Mouse (Mus musculus): Measurements from ENCODE around the gene Tmcc3. TPM values are rescaled to one million over a fixed set of nuclear protein-coding genes. Genes with fewer than 3 reads are reported as not detected.

Gene Tmcc3
- polyA plus RNA-seq, 1 experiment from 2014 or later = 7.8 TPM

- peak overlapping the region; percentile 63; the same call in 1 of the 2 replicates for H3K27ac ChIP-seq
- peaks cover 20% of the 10 kb centered on the region for H3K4me1 ChIP-seq
- peak overlapping the region; percentile 60 for H3K4me2 ChIP-seq
- 0 out of 2 replicates have a peak, but pooled peaks cover 4% of the 10 kb centered on the region for H3K27me3 ChIP-seq
- H3K36me3 ChIP-seq = no peaks in the 10 kb centered on the region
- 20% methylated on average over 22 of the region's 22 CpGs for WGBS
- H3K4me3 ChIP-seq (replicated peaks) = peak overlapping the region; percentile 37
- 0 out of 2 replicates have a peak overlapping the region, but pooled peaks have one; percentile 40 for H3K9ac ChIP-seq
- no peaks in the 10 kb centered on the region for H3K9me3 ChIP-seq (replicated peaks)
- peak; percentile 73 for ATAC-seq (replicated peaks; ENCODE audit: low FRiP score)
Observed at GRCm38 (mm10) chr10:94408356-94409146, 96.8 kb downstream of the Tmcc3 start.

DNA sequence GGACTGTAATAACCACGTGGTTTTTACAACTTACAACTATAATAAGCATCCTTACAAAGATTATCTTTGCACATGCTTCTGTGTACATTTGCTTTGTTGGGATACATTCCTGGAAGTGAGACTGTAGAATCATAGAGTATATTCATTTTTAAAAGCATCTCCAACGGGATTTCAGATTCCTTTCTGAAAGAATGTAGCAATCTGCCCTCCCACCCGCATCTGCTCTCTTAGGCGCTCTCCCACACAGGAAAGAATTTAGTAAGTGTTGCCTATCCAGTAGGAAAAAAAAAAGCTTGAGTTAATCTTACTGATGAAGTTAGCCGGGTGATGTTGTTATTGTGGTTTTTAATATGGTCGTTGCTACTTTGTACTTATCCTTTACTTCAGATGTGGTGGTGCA is 97.9 kb downstream of the Tmcc3 start:
- no peaks in the 10 kb centered on the region for H3K36me3 ChIP-seq
- no peak overlapping the region for H3K4me3 ChIP-seq (replicated peaks)
- WGBS = 51% methylated on average over 6 of the region's 6 CpGs
- H3K27me3 ChIP-seq = 0 out of 2 replicates have a peak, but pooled peaks cover 4% of the 10 kb centered on the region
- H3K9me3 ChIP-seq (replicated peaks) = no peaks in the 10 kb centered on the region
- ATAC-seq (replicated peaks; ENCODE audit: low FRiP score) = no peak
- H3K4me2 ChIP-seq = no peak overlapping the region
- H3K27ac ChIP-seq = peak overlapping the region; percentile 41; the same call in 1 of the 2 replicates
- peaks cover 31% of the 10 kb centered on the region for H3K4me1 ChIP-seq
- H3K9ac ChIP-seq = no peak overlapping the region

DNA sequence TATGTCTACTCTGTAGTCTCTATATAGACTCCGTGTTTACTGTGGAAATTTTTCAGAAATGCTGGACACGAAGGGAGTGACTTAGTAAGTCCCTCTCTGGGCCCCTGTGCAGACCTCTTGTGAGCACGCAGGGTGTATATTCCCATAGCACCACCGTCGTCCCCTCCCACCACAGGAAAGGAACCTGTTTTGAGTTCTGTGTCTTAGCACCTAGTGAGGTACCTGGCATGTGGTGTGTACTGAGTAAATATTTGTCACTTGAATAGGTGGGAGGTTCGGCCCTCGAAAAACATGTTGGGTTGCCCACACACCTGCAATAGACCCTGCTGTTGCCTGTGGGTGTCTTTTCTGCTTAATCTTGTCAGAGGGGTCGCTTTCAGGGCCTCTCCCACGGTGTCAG is 99.8 kb downstream of the Tmcc3 start:
- H3K4me3 ChIP-seq (replicated peaks) = no peak overlapping the region
- H3K9me3 ChIP-seq (replicated peaks) = no peaks in the 10 kb centered on the region
- H3K4me2 ChIP-seq = no peak overlapping the region
- H3K27ac ChIP-seq = no peak overlapping the region
- no peak for ATAC-seq (replicated peaks; ENCODE audit: low FRiP score)
- H3K36me3 ChIP-seq = no peaks in the 10 kb centered on the region
- peaks cover 43% of the 10 kb centered on the region for H3K4me1 ChIP-seq
- H3K9ac ChIP-seq = no peak overlapping the region
- 0 out of 2 replicates have a peak, but pooled peaks cover 4% of the 10 kb centered on the region for H3K27me3 ChIP-seq
- WGBS = 87% methylated on average over 9 of the region's 9 CpGs

DNA sequence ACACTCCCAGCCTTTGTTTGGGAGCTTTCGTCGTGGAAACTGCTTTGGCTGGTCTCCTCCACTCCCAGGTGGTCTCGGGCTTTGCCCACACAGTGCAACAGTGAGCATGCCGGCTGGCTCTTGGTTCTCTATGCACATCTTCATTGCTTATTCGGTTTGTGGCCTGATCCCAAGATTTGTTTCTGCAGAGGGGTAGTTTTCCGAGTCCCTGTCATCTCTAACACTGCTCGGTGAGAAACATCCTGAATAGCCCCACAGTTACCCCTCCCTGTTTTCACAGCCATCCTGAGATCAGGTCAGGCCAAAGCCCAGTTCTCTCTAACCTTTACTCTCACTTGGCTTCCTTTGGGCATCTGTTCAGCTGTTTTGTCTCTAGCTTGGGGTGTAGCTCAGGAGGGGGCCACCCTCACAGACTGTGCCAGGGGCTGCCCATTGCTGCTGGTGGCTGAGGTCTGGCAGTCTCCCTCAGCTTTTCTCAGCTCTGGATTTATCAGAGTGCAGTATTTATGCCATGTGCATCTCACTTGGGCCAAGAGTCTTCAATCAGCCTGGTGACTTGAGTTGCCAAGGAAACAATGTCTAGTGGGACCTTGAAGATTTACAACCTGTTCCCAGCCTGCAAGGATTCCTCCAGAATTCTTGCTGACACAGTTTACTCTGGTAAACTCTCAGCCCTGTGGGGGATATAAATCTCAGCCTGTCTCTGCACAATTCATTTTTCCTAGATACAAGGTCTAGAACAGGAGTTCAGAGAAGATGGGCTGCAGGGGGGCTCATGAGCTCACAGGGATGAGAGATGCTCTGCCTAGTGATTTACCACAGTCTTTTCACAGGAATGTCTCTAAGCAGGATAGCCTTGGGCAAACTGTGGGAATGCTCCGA is 102.3 kb downstream of the Tmcc3 start:
- ATAC-seq (replicated peaks; ENCODE audit: low FRiP score) = peak; percentile 59
- peaks cover 5% of the 10 kb centered on the region; the same call in 1 of the 2 replicates for H3K27me3 ChIP-seq
- H3K36me3 ChIP-seq = no peaks in the 10 kb centered on the region

GRCm38 (mm10) chr10:94415950-94416844 is 104.4 kb downstream of the Tmcc3 start:
- H3K27ac ChIP-seq = no peak overlapping the region
- 41% methylated on average over 22 of the region's 22 CpGs for WGBS
- H3K27me3 ChIP-seq = peaks cover 5% of the 10 kb centered on the region; the same call in 1 of the 2 replicates
- peak overlapping the region; percentile 37 for H3K4me2 ChIP-seq
- ATAC-seq (replicated peaks; ENCODE audit: low FRiP score) = peak; percentile 49; the same call in 1 of the 2 replicates
- H3K9me3 ChIP-seq (replicated peaks) = no peaks in the 10 kb centered on the region
- H3K4me1 ChIP-seq = peaks cover 33% of the 10 kb centered on the region
- no peak overlapping the region for H3K9ac ChIP-seq
- no peak overlapping the region for H3K4me3 ChIP-seq (replicated peaks)
- H3K36me3 ChIP-seq = no peaks in the 10 kb centered on the region

More for the DNA sequence above, 102.3 kb downstream of the Tmcc3 start:
- 24% methylated on average over 8 of the region's 8 CpGs for WGBS
- Histone ChIP-seq H3K9me3 (replicated peaks) (no peaks in the 10 kb centered on the region), H3K27ac (peak overlapping the region; percentile 52), H3K4me2 (no peak overlapping the region), H3K4me1 (peaks cover 40% of the 10 kb centered on the region), H3K9ac (no peak overlapping the region), H3K4me3 (replicated peaks) (no peak overlapping the region)

- Histone ChIP-seq H3K27ac (no peak overlapping the region), H3K4me3 (replicated peaks) (no peak overlapping the region), H3K4me1 (peaks cover 29% of the 10 kb centered on the region), H3K9ac (no peak overlapping the region), H3K4me2 (no peak overlapping the region), H3K27me3 (peaks cover 5% of the 10 kb centered on the region; the same call in 1 of the 2 replicates), H3K36me3 (no peaks in the 10 kb centered on the region), H3K9me3 (replicated peaks) (no peaks in the 10 kb centered on the region)
- no peak for ATAC-seq (replicated peaks; ENCODE audit: low FRiP score)
- WGBS = 72% methylated on average over 4 of the region's 4 CpGs
Observed at GRCm38 (mm10) chr10:94417643-94418042, 105.9 kb downstream of the Tmcc3 start.

DNA sequence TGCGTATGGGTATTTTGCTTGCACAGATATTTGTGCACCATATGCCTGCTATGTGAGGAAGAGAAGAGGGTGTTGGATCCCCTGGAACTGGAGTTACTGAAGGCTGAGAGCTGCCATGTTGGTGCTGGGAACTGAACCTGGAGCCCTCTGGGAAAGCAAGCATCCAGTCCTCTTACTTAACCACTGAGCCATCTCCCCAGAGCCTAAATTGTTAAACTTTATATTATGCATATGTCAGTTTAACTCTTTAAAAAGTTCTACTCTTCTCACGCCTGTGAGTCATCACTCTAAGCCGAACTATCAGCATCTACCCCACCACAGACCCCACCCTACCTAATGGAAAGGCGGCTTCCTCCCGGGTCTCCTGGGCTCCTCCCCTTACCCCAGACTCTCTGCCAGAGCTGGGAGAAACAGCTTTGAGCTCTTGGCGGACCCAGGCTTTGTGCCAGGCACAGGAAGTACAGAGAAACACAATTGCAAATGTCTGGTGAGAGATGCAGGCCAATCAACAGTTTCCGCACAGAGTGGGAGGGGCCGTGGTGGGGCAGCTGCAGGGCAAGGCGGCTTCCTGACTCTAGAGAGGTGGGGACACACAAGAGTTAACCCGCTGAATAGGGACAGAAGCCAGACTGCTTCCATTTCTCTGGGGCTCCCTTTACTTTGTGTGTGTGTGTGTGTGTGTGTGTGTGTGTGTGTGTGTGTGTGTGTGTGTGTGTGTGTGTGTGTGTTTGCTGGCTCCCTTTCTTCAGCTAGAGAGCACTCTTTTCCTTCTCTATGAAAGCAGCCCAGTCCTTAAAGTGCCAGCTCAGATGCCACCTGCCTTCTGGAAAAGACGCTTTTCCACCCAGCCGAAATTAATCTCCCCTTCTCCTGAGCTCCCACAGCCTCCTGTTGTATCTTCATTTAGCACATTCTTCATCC is 114.5 kb downstream of the Tmcc3 start:
- Histone ChIP-seq H3K4me2 (no peak overlapping the region), H3K27ac (no peak overlapping the region)
- WGBS = 57% methylated on average over 12 of the region's 12 CpGs

GRCm38 (mm10) chr10:94426921-94427270 is 115.1 kb downstream of the Tmcc3 start:
- Histone ChIP-seq H3K9ac (no peak overlapping the region), H3K36me3 (no peaks in the 10 kb centered on the region), H3K27me3 (no peaks in the 10 kb centered on the region), H3K4me2 (no peak overlapping the region), H3K27ac (no peak overlapping the region), H3K9me3 (replicated peaks) (no peaks in the 10 kb centered on the region), H3K4me1 (no peaks in the 10 kb centered on the region), H3K4me3 (replicated peaks) (no peak overlapping the region)
- WGBS = 91% methylated on average over 15 of the region's 15 CpGs
- ATAC-seq (replicated peaks; ENCODE audit: low FRiP score) = no peak

More for the DNA sequence above, 114.5 kb downstream of the Tmcc3 start:
- Histone ChIP-seq H3K27me3 (no peaks in the 10 kb centered on the region), H3K4me3 (replicated peaks) (no peak overlapping the region), H3K9me3 (replicated peaks) (no peaks in the 10 kb centered on the region), H3K36me3 (no peaks in the 10 kb centered on the region), H3K4me1 (no peaks in the 10 kb centered on the region), H3K9ac (no peak overlapping the region)
- ATAC-seq (replicated peaks; ENCODE audit: low FRiP score) = peak; percentile 82

DNA sequence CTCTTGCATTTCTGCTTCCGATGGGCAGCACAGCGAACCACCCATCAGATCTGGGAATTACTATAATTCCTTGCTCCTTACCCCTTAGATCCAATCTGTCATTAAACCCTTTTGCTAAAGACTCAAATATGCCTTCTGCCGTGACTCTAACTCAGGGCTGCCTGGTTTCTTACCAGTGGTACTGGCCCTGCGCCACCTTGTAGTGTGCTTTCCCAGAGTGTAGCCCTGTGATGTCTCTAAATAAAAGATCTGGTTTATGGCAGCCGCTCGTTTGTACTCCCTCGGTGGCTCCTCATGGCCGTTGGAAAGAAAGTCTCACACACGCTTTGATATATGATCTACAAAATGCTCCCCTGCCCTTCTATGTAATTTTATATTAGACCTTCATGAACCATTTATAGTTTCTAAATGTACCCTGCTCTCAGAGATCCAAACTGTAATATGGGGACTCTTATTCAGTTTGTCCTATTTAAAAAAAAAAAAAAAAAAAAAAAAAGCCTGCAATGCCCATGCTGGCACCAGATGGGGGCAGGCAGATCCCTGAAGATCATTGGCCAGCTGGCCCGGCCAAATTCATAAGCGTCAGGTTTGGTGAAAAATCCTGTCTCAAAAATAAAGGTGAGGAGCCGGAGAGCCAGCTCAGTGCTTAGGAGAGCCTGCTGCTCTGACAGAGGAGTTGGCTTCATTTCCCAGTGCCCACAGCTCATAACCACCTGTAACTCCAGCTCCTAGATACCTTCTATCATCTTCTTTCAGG is 116.6 kb downstream of the Tmcc3 start:
- Histone ChIP-seq H3K27ac (no peak overlapping the region), H3K4me3 (replicated peaks) (no peak overlapping the region), H3K36me3 (no peaks in the 10 kb centered on the region), H3K4me2 (no peak overlapping the region), H3K4me1 (no peaks in the 10 kb centered on the region), H3K27me3 (no peaks in the 10 kb centered on the region), H3K9ac (no peak overlapping the region), H3K9me3 (replicated peaks) (no peaks in the 10 kb centered on the region)
- 54% methylated on average over 12 of the region's 12 CpGs for WGBS
- ATAC-seq (replicated peaks; ENCODE audit: low FRiP score) = no peak

DNA sequence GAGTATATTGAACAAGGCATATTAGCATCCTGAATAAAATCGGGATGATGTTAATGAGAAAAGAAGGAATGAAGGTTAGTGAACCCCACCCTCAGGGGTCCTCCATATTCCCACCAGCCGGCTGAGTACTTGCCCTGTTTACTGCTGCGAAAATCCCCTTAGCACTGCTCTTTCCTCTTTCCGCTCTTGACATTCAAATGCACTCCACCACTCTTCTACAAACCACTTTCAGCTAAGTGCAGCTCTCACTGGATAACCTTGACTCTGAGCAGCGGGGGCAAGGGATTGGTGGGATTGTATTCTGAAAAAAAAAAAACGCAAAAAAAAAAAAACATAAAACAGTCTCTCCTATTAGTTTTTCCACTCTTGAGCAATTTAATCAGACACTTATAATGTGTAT is 118.8 kb downstream of the Tmcc3 start:
- no peak for ATAC-seq (replicated peaks; ENCODE audit: low FRiP score)
- H3K4me1 ChIP-seq = 0 out of 2 replicates have a peak, but pooled peaks cover 2% of the 10 kb centered on the region

More for the DNA sequence above, 118.8 kb downstream of the Tmcc3 start:
- H3K9ac ChIP-seq = no peak overlapping the region
- H3K9me3 ChIP-seq (replicated peaks) = no peaks in the 10 kb centered on the region
- WGBS = 75% methylated on average over 6 of the region's 6 CpGs
- no peak overlapping the region for H3K4me2 ChIP-seq
- H3K27ac ChIP-seq = no peak overlapping the region
- no peak overlapping the region for H3K4me3 ChIP-seq (replicated peaks)
- no peaks in the 10 kb centered on the region for H3K36me3 ChIP-seq
- H3K27me3 ChIP-seq = no peaks in the 10 kb centered on the region

Measured in kidney, embryonic 15.5 days (tissue).